Mouse (Mus musculus) brain, embryonic 14.5 days (tissue): ENCODE measurements around the gene Ankrd39.
A peak's percentile ranks its signal among the peaks of the same experiment; 100 is the strongest.

Source experiments
- CTCF ChIP-seq: fragments of 200-500 bp; IDR thresholded peaks from 2 replicates; pipeline ENCODE4 v1.5.1; 2012; ENCODE audit warnings: inconsistent platforms, mild to moderate bottlenecking, moderate library complexity, borderline replicate concordance; ENCODE audit not compliant: insufficient read depth, insufficient read length; ENCODE audit errors: extremely low read depth
- POLR2A ChIP-seq: fragments of 200-500 bp; IDR thresholded peaks from 2 replicates; pipeline ENCODE4 v1.6.1; 2012; ENCODE audit warnings: mild to moderate bottlenecking, inconsistent platforms, borderline replicate concordance; ENCODE audit not compliant: poor library complexity, insufficient read depth, insufficient read length, severe bottlenecking; ENCODE audit errors: extremely low read depth

- peak; percentile 89 for TF ChIP-seq CTCF
- no peak for TF ChIP-seq POLR2A
These were observed 46.0 kb downstream of the Ankrd39 start for GRCm38 (mm10) chr1:36501261-36501660.
